Mouse (Mus musculus) spleen, postnatal 10 days (tissue): ENCODE measurements around the gene Srcap.
"Not testable (repeated sequence)": the region's sequence is repeated elsewhere in the genome, so short reads cannot be mapped to it uniquely, and the experiment has no call there.

Experiments
- DNase-seq, 2 experiments: peaks; one replicate each; pipeline ENCODE4 v3.0.0; 2021 to 2022; ENCODE audit warnings: low spot score in 2 of 2

Gene Srcap

DNA sequence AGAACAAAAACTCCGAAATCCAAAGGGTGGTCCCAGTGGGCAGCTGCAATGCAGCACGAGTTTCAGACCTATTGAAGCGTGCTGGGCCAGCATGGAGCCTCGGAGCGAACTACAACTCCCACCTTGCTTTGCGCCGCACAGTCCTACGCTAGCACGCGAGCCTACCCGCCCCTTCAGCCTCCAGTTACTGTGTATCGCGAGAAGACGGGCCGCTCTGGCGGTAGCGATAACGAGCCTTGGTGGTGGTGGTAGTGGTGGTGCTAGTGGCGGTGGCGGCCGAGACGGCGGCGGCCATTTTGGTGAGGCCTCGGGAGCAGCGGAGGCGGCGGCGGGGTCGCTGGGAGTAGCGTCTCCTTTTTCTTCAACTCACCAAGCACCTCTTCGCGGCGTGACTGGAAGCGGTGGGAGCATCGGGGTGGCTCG is at the start of gene Srcap:
Gene Srcap, plus strand, starts transcription at position 176 of the 423 bp plus-strand sequence.
- DNase-seq = peak; percentile 93 to 98

DNA sequence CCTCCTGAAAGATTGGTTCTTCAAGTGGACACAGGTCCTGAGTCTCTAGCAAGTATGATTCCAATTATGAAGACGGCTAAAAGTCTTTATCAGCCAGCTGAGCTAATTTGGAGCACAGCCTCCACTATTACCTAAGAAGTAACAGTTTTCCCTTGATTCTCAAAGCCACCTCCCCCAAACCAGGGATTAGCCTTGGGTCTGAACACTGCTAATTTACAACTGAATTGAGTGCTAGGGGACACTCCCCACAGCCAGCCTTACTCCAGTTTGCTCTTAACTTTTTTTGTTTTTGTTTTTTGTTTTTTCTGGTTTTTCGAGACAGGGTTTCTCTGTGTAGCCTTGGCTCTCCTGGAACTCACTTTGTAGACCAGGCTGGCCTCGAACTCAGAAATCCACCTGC is 46.6 kb upstream of the Srcap start:
- DNase-seq = no peak

DNA sequence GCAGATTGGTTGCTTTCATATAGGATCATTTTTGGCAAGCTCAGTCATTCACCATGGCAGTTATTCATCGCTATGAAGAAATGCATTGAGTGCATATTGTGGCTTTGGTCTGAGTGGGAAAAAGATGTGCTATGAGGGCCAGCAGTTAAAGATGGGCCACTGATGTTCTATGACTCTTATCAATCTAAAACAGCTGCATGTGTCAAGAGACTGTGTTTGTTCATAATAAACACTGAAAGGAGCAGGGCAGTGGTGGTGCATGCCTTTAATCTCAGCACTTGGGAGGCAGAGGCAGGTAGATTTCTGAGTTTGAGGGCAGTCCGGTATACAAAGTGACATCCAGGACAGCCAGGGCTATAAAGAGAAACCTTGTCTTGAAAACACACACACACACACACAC is 46.1 kb upstream of the Srcap start:
- not testable (repeated sequence) for DNase-seq

DNA sequence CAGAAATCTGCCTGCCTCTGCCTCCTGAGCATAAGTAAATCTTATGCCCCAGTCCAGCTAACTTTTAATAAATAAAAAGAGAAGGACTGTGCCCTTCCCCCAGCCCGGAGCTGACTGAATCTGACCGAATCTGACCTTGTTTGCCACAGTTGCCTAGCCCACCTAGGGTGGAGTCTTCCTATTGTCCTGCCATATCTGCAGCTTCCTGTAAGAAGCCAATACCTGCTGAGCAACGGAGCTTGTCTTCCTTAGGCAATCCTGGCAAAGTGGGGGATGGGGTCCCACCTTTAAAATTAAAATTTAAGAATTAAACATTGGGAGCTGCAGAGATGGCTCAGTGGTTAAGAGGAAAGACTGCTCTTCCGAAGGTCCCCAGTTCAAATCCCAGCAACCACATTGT is 45.2 kb upstream of the Srcap start:
- DNase-seq = no peak

DNA sequence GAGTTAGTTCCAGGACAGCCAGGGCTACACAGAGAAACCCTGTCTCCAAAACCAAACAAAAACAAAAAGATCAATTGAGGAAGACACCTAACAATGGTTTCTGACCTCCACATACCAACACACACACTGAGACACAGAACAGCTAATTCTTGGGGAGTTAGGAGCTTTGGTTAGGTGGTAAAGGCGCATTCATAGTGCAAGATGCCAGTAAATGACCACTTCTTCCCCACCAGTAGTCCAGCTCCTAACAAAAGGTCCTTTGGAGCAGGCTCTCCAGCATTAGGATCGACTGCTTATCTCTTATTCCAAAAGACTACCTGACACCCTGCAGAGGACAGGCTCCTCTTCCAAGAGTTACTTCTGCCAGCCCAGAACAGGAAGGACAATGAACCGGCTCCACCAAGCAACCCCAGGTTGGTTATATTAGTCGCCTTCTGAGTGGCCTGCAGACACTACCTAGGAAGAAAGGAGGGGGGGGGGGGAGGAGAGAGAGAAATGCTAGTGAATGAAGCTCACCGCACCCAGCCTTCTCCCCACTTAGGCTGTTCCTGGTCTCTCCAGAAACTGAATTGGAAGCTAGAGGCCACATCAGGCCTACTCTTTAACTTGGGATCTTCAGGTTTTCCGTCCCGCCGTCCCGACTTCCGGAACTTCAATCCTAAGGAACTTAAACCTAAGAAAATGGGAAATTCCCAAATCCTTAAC is 41.6 kb upstream of the Srcap start:
- peak in 1 of 2 experiments; percentile 46 for DNase-seq

DNA sequence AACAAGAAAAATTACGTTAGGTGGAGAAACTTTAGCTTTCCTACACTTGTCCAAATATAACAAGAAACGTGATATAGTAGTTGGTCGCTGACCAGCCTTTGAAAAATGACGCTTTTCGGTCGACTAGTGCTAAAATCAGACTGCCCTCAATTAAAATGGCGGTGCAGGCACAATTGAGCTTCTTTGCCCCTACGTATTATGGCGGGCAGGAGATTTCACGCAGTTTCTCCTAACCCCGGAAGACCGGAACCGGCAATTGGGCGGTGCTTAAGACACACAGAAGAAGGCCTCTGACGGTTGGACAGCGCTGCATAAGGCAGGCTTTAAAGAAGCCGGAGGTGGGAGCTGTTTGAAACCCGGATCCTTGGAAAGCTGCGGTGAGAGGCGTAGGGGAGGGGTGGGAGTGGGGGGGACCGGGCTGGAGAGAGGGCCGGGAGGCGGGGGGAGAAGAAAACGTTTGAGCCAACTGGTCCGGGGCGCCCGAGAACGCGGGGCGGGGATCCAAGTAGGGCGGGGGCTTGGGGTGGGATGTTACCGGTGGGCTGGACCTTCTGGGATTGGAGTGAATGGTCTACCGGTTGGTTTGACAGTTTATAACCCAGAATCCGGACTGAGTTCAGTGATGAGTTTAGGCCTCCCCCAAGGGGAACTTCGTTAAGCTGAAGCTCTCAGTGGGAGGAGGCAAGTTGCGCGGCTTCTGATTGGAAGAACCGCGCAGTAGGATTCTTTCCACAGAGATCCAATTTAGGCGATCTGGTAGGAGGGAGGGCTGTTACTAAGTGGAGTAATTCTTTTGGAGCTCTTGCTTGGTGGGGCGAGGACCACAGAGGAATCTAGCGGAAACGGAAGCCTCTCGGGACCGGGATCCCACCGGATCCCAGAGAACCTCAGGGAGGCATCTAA is 40.8 kb upstream of the Srcap start:
- peak; percentile 74 to 91 for DNase-seq

DNA sequence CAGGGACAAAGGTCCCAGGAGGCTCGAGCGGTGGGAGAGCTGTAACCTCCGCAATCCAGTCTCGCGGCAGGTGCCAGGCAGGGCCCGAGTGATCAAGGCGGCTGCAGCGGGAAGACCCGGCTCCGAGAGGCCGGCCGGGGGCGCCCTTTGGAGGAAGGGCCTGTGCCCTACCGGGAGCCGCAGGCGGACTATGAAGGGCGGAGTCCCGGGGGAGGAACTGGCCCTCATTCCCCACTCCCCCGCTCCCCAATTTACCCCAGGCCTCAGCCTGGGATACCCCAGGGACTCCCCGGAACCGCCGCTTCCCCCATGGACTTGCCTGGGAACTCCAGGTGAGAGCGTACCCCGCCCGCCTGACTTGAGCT is 40.2 kb upstream of the Srcap start:
- peak in 1 of 2 experiments; percentile 72 for DNase-seq

DNA sequence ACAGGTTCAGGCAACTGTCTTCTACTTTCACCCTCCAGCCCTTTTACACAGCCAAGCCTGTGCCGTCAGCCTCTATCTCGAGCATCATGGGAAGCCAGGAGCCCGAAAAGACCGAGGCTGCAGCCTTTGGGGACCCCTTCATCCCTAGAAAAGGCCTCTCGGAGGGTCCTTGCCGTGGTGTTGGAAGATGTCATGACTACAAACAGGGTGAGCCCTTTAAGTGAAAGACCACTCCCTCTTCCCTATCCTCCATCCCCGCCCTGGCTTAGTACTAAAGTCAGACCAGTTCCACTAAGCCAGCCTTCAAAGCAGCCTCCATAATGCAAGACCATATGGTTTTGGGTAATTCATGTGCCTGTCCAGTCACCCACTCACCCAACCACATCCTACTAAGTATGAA is 39.7 kb upstream of the Srcap start:
- DNase-seq = no peak

DNA sequence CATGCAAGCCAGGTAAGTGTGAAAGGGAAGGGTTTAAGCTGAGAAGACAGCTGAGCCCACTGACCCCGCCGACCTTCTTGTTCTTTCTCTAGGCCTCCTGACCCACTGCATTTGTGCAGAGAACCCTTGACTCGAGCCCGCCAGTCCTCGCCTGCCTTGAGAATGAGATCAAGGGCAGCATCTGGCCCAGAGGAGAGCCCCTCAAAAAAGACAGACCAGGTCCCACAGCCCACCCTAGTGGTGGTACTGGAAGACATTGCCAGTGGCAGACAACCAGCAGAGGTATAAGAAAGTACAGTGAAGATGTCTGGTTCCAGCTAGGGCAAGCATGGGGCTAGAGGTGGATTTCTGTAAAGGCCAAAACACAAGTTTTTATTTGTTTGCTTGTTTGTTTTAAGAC is 38.1 kb upstream of the Srcap start:
- DNase-seq = no peak

DNA sequence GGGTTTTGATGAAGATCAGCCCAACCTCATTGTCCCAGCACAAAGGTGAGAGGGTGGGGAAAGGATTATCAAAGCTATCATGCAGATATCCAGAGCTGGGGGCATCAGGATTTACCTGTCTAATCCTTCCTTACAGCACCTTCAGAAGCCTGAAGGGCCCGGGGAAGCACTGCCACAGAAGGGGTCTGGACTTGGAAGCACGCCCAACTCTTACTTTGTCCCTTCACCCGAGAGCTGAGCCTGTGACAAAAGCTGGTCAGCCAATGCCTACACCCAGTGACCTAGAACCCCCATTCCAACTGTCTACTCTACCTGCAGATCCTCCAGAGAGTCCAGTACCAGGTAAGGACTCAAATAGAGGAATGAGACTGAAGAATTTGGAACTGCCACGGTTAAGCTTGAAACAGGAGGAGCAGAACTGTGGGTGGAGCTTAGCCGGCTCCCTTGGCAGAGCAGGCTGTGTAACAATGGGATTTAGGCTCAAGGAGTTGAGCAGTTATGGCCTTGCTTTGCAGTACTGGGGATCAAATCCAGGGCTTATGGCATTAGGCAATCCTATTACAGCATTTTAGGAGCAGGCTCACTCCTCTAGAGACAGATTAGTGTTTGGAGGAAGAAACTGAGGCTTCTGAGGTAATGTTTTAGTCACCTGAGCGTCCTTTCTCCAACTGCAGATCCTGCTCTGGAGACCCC is 37.3 kb upstream of the Srcap start:
- no peak for DNase-seq

DNA sequence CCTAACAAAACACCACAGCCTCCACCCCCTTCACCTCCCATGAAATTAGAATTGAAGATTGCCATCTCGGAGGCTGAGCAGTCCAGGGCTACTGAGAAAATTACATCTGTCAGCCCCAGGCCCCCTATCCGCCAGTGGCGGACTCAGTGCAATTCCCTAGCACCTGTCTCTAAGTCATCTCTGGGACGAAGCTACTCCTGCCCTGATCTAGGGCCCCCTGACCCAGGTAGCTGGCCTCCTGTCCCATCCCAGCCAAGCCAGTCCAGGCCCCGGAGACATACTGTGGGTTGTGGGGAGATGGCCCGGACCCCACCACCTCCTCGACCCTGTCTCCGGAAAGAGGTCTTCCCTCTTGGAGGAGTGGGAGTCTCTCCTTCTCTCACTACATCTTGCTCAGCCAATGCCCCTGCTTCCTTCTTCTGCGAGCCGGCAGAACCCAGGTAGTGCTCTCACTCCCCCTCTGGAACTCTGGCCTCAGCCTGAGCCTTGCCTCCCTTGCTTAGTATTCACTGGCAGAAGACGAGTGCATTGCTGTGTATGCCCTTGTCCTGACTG is 36.5 kb upstream of the Srcap start:
- DNase-seq = no peak

DNA sequence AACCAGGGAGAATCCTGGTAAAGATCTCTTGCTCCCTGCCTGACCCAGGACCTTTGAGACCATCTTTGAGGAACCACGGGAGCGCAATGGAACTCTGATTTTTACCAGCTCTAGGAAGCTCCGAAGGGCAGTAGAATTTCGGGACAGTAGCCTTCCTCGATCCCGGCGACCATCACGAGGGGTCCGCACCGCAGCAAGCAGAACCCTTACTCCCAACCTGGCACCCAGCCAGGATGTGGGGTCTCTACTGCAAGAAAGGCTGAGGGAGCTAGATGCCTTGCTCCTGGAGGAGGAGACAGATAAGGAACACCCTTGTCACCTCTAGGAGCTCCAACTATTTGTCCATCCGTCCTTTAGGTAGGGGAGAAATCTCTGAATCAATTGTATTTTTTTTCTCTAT is 35.4 kb upstream of the Srcap start:
- DNase-seq = no peak

DNA sequence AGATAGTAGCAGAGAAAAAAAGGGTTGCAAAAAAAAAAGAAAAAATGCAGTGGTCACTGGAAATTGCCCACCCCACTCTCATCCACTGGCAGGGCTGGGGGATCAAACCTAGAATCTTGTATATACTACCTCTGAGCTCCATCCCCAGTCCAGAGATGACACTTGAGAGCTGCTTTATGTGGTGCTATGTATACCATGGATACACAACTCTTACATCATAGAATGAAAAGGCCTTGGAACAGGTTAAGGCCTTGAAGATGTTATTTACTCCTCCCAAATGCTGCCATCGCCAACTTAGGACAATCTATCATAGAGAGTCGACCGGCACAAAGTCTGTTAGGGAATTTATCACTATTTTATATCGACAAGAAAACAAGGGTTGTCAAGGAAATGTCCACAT is 34.9 kb upstream of the Srcap start:
- DNase-seq = no peak

DNA sequence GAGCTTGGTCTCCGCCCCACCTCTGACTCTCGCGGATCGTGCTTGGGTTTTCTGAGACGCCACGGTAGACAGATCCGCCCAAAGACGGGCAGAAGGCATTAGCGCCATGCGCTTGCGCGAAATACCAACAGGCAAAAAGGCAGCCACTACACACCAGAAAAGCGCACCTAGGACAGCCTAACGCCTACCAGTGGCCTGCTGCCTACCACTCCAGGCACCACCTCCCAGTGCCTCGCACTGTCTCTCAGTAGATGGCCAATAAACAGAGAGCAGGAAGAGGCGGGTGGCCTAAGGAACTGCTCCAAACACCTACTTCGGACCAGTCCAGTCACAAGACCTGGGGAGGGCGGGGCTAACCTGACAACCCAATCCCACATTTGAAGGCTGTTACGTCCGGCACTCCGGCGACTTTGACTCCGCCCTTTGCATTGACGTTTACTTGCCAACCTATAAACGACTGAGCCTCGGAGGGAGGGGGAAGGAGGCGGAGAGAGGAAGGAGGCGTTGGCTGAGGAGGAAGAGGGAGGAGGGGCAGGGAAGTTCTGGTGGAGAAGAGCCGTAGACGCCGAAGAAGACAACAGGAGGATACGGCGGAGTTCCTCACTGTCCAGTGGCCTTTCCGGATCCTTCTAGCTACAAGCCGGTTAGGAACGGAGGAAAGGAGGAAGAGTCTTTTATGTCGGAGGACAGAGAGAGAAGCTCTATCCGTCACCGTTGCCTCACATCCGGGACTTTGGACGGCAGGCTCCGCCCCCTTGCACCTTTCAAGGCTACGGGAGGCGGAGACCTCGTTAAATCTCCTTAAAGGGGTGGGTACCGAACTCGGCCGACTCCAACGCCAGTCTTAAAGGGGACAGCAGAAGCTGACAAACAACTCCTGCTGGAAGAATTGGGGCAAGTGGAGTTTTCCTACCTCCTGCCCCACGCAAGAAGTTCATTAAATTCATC is 33.8 kb upstream of the Srcap start:
- peak; percentile 98 to 100 for DNase-seq

DNA sequence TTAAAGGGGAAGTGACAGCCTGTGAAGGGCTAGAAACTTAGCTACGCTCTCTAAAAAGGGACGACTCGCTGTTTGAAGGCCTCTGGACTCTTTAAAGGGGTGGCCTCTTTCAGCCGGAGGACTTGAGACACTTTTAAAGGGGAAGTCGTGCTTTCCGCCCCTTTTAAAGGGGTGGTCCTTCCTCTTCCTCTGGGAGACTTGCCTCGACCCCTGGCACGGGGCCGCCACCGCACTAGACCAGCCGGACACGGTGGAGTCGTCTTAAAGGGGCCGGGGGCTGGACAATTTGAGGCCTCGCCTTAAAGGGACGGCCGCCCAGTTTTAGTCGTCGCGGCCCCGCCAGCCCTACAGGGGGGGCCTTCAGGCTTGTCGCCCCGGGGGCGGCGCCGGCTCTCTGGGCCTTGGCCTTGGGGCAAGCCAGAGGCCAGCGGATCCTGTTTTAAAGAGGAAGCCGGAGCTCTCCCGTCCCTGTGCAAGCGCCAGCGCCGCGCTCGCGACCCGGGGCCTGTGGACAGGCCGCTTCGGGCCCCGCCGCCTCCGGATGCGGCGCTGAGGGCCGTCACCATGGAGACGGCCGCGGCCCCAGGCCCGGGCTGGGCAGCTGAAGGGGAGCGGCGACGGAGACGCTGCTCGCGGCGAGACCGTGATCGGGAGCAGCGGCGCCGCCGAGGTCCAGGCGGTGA is 33.0 kb upstream of the Srcap start, which contains the start of gene Fbrs:
Gene Fbrs, plus strand, starts transcription at position 565 of the 683 bp plus-strand sequence.
- peak in 1 of 2 experiments; percentile 85 for DNase-seq

DNA sequence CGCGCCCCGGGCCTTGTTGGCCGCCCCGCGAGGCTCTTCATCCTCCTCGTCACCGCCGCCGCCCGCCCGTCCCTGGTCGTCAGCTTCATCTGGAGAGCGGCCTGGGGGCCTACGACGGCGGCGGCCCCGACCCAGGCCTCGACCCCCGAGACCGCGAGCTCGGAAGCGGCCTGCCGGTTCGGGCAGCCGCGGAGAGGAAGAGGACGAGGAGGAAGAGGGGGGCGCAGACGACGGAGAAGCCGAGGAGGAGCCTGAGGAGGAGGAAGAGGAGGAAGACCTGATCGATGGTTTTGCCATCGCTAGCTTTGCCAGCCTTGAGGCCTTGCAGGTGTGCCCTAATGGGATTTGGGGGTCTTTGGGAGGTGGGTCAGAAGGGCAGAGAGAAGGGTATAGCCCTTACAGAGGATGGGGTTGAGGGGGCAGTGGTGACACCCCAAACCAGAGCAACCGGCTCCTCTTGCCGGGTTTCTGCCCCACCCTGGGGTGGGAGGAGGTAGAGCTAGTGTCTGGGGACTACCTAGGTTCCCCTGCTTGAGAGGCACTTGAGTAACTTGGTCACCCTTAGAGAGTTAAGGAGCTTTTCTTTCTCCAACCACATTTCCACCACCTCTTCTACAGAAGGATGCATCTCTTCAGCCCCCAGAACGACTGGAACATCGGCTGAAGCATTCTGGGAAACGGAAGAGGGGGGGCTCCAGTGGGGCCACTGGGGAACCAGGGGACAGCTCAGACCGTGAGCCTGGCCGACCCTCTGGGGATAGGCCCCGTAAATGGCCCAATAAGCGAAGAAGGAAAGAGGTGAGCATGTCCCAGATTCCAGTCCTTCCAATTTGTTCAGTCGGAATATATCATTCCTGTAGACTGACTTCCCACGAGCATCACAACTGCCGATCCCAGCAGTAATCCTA is 32.2 kb upstream of the Srcap start:
- peak; percentile 63 to 71 for DNase-seq

DNA sequence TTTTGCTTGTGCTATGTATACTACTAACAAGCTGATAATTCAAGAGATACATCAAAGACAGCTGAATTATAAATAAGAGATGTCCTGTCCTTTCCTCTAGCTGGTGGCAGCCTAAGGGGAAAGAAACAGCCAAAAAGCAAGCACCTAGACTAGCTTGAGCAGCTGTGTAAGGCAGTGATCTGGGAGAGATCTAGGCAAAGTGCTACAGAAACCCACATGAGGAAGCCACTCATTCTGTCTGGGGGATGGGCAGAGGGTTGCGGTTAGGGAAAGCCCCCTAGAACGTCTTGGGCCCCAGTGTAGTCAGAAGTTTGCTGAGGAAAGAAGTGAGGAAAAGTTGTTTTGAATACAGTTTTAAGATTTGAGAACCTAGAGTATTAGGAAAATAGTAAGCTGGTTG is 31.5 kb upstream of the Srcap start:
- DNase-seq = peak; percentile 38 to 75

DNA sequence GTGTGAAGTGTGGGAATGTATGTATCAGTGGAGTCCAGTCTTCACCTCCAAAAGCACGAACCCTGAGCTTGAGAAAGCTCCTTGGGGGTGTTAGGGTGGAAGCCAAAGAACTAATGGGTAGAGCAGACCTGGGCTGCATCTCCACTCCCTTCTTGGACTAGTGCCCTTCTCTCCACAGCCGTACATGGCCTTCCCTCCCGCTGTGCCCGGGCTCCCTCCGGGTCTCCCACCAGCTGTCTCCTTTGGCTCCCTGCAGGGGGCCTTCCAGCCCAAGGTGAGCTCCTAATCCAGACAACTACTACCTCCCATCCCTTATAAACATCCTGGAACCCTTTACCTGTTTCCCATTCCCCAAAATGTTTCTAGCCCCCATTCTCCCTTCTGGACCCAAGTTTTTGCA is 26.4 kb upstream of the Srcap start:
- no peak for DNase-seq

DNA sequence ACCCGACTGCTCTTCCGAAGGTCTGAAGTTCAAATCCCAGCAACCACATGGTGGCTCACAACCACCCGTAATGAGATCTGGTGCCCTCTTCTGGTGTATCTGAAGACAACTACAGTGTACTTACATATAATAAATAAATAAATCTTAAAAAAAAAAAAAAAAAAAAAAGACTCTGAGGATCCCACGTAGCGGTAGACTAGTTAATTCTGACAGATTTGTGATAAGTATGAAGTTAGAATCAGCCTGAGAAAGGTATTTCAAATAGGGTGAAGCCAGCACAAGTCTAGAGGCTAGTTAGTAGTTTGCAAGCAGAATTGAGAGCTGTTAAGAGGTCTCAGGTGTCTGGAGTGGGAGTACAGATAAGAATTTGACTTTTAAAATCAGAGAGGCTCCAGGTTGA is 23.4 kb upstream of the Srcap start:
- not testable (repeated sequence) for DNase-seq
